Mouse (Mus musculus) ES-Bruce4 (cell line): ENCODE results near the gene Ptchd3.

Experiments
- CTCF ChIP-seq: IDR thresholded peaks from one replicate; pipeline ENCODE4 v1.8.1; 2011; ENCODE audit warnings: low read depth, low read length
- EP300 ChIP-seq: IDR thresholded peaks from 2 replicates; pipeline ENCODE4 v1.6.1; 2011; ENCODE audit warnings: low read depth, low read length; ENCODE audit not compliant: insufficient read depth
- POLR2A ChIP-seq: IDR thresholded peaks from one replicate; pipeline ENCODE4 v1.8.1; 2011; ENCODE audit warnings: low read length; ENCODE audit not compliant: insufficient read depth

DNA sequence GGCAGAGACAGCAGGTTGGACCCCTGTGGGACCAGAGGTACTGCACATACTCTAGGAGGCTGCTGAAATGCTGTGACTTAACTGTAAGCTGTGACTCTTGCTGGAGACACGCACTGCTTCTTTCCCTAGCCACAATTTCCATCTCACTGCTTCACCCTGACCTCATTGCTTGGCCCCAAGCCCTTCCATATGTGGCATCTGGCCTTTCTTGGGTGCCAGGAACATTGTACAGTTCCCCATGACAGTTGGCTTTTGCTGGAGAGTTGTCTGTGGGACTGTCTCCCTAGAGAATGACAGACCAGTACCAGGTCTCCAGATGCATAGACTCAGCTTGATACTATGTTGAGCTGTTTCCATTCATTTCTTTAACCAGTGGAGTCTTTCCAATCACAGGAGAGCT is 21.2 kb upstream of the Ptchd3 start:
- no peak for TF ChIP-seq CTCF
- no peak for TF ChIP-seq POLR2A
- TF ChIP-seq EP300 = no peak
